Mouse (Mus musculus) gastrocnemius, postnatal 4 days (tissue): Measurements from ENCODE around the gene Ppp1r7. TPM values are rescaled to one million over a fixed set of nuclear protein-coding genes. Genes with fewer than 3 reads are reported as not detected.
"Not testable (repeated sequence)": the region's sequence is repeated elsewhere in the genome, so short reads cannot be mapped to it uniquely, and the experiment has no call there.

Experiments
- DNase-seq, 2 experiments: peaks; one replicate each; pipeline ENCODE4 v3.0.0; 2021 to 2022; ENCODE audit warnings: low spot score in 2 of 2, mixed read lengths in 2 of 2
- long read RNA-seq, 2 experiments: library from polyadenylated mRNA; stranded (forward); transcript quantifications; one replicate each; pipeline ENCODE4 v2.0.0; 2021
- total RNA-seq, 2 experiments: library from RNA; stranded (reverse); gene quantifications; 2 replicates each; pipeline ENCODE4 v1.2.3; 2021

Ppp1r7 gene
- 10 to 100 TPM; 27.2 to 27.3 TPM for total RNA-seq
- long read RNA-seq, experiment 1, full-length matches to known transcripts, result 44 of 52 reads
- long read RNA-seq, experiment 1, partial matches to known transcripts, result 2 of 52 reads
- long read RNA-seq, experiment 1, other reads (novel, unspliced or antisense), result 6 of 52 reads
- long read RNA-seq, experiment 2, full-length matches to known transcripts, result 48 of 52 reads
- long read RNA-seq, experiment 2, partial matches to known transcripts, result 1 of 52 reads
- long read RNA-seq, experiment 2, other reads (novel, unspliced or antisense), result 3 of 52 reads

DNA sequence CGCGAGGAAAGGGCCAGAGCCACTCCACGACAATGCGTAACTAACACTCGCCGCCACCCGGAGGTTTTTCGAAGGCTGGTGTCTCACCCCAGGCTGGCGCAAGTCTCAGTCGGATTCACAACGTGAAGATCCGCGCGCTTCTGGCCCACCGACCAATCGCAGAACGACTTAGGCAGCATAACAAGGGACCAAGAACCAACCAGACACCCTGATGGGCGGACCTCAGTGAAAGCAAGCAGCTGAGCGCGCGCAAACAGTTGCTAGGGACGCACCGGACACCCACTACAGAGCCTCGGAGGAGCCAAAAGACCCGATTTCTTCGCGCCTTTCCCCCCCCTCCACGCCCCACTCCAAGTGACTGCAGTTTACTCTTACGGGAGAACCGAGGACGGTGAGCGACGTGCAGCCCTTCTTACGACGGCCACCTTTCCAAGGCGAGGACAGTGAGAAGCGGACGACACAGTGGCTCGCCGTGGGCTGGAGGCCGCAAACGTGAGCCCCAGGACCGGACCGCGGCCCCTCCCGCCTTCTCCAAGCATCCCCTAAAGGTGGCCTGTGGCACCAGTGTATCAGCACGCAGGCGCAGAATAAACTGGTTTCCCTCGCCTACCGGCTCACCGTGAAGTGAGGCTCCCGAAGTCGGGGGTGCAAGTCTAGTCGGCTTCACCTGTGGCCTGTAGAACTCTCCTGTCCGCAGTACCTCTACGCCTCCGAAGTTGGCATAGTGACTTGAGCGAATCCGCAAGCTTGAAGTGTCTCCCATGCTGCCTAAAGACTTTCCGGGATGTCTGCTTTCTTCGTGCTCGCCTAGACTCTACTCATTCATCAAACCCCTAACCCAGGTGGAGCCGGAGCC lies at the start of gene Ppp1r7, which contains the start of gene Pask:
TSS of gene Ppp1r7 (plus strand) at position 207 of the 856 bp plus-strand sequence.
TSS of gene Pask (minus strand) at position 835 of the 856 bp plus-strand sequence.
- DNase-seq, result peak; percentile 85 to 94

DNA sequence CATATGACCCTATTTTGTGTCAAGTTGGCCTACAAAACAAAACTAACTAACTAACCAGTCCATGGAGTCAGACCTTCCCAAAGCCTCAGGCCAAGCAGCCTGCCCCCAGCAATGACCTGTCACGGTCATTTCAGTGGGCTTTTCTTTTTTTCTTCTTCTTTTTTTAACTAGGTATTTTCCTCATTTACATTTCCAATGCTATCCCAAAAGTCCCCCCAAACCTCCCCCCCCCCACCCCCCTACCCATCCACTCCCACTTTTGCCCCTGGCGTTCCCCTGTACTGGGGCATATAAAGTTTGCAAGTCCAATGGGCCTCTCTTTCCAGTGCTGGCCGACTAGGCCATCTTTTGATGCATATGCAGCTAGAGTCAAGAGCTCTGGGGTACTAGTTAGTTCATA lies 48.2 kb upstream of the Ppp1r7 start:
- not testable (repeated sequence) for DNase-seq

- no peak for DNase-seq
Observed at GRCm38 (mm10) chr1:93299791-93300190, 42.9 kb upstream of the Ppp1r7 start.

- no peak for DNase-seq
Observed at GRCm38 (mm10) chr1:93300578-93300977, 42.1 kb upstream of the Ppp1r7 start.

DNA sequence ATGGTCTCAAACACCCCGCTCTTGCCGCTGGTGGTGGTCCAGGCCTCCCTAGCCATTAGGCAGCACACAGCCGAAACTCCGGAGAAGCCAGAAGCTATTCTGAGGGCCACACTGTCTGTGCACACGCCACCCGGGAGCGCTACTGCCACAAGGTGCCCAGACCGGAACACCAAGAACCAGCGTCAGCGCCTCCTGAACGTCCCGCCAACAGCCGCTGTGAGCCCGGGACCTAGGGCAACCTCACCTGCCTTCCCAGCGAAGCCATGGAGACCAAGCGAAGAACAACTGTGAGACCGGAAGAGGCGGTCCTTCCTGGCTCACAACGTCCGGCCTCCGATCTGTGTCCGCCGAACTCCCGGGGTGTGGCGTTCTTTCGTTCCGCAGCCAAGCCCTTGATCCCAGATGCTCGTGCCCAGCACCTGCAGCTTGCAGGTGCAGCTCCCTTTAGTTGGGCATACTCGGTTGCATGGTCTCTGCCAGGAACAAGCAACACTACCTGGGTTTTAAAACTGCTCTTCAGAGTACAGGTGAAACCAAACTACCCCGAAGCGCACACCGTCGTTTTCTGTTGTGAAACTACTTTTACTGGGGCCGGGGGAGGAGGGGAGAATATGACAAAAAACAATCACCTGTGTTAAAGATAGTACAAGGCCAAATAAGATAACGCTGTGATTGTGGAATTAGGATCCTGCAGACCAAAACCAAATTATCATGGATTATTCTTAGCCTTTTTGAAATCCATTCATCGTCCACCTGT lies 36.9 kb upstream of the Ppp1r7 start, which contains the start of gene Mterf4:
TSS of gene Mterf4 (minus strand) at position 335 of the 757 bp plus-strand sequence.
- DNase-seq, result peak; percentile 66 to 77

DNA sequence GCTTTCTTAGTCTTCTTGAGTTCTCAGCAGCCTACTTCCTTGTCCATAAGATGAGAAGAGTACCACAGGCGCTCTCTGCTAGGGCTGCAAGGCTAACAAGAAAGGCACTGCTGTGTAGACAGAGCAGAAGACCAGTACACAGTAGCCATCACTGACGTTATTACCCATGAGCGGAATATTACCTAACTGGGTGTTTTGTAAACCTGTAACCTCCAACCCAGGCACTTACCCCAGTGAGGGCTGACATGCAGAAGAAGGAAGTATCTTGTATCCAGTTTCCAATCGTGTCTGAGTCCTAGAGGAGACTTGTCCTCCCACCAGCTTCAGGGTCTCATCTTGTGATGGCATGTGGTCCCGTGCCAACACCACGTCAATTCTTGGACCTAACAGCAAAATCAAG lies 18.7 kb upstream of the Ppp1r7 start:
- DNase-seq, result no peak

GRCm38 (mm10) chr1:93326446-93326845 lies 16.2 kb upstream of the Ppp1r7 start:
- no peak for DNase-seq

DNA sequence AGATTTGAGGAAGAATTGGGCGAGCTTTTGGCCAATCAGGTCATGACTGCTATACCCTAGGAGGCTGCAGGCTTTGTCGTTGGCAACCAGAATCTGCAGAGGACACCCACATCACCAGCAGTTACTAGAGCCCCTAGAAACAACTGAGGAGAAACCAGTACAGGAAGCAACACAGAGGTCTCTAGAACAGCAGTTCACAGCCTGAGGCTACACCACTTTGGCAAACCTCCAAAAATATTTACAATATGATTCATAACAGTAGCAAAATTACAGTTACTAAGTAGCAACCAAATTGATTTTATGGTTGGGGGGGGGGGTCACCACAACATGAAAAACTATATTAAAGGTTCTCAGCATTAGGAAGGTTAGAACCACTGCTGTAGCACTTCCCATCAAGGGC lies 8.0 kb upstream of the Ppp1r7 start:
- no peak for DNase-seq

- peak; percentile 84 to 95 for DNase-seq
Observed at GRCm38 (mm10) chr1:93343504-93344047, 922 bp downstream of the Ppp1r7 start.

- no peak for DNase-seq
Observed at GRCm38 (mm10) chr1:93347176-93347575, 4.5 kb downstream of the Ppp1r7 start.

- DNase-seq, result no peak
Observed at GRCm38 (mm10) chr1:93349701-93350100, 7.0 kb downstream of the Ppp1r7 start.

DNA sequence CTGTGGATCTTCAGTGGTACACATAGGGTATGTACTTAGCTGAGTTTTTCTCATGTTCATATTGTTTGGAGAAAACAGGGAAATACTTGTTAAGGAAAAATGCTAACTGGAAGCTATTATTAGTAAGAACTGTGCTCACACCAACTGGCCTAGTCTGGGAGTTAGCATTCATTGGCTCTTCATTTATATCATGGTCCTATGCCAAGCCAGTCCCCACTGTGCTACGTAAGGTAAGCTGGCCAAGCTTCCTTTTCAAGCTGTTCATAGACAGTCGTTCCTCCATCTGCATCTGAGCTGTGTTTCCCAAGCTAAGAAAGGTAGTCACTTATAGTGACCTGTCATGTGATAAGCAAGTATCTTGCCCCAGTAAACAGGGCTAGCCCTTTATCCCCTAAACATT lies 10.1 kb downstream of the Ppp1r7 start:
- no peak for DNase-seq

DNA sequence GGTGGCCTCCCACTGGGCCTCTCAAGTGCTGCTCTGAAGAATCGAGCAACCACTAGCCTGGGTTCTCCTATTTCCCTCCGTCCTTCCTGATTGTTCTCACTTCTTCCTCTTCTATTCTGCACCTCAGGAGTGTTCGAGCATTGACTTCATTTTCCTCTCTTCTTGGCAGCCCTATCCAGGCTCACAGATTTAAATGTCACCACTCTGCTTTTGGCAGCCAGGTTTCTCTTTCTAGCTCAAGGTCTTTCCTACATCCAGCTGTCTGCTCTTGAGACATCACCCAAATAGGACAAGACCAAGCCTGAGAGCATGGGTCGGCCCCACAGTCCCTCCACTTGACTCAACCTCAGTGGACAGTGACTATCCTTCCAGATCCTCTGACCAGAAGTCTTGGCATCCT lies 20.0 kb downstream of the Ppp1r7 start:
- DNase-seq, result no peak

GRCm38 (mm10) chr1:93365641-93366040 lies 23.0 kb downstream of the Ppp1r7 start:
- DNase-seq, result no peak

DNA sequence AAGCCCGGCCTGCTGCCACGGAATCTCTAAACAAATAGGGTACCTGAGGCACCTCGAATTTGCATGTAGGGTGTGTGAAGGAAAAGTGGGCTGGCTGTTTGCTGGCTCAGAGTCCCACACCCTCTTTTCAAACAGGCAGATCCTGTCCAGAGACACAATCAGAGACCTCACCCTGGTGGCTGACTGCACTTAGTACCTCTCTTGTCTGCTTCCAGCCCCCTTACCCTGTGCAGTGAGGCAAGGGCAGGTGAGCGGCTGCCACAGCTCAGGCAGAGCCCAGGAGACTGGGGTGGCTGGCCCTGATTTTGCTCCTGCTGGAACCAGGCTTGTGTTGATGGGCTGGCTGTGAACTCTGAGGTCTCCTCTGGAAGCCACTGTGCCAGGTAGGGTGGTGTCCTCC lies 31.0 kb downstream of the Ppp1r7 start, which contains the start of gene Ano7:
TSS of gene Ano7 (plus strand) at position 266 of the 400 bp plus-strand sequence.
- no peak for DNase-seq

DNA sequence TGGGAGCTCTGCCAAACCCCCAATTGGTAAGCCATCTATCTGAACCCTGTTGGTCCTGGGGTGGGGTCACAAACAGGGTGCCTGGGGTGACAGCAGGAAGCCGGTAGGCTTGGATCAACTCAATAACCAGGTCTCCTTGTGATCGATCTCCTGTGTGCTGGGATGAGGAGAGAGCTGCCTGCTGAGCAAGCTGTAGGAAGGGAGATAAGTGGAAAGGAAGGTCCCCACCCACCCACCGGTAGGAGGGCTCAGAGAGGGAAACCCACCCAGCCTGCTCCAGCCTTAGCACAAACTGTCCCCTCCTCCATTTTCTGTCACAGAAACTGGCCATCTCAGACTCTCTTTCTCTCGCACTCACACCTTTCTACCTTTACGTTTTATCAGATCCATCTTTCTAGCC lies 34.7 kb downstream of the Ppp1r7 start:
- DNase-seq, result no peak

- no peak for DNase-seq
Observed at GRCm38 (mm10) chr1:93379117-93379516, 36.5 kb downstream of the Ppp1r7 start.

DNA sequence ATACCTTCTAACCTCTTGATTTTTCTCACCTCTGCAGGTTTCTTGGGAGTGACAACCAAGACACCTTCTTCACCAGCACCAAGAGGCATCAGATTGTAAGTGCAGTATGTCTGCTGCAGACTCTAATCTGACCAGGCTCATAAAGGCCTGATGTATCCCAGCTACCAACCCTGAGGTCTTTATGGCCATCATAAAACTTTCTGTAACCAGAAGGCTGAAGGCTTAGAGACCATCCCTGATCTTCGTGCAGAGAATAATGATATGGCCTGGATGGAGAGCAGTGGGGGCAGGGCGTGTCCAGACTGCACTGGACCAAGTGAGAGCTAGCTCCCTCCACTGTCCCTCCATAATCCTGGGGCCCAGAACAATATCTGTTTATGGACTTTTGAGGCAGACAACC lies 44.5 kb downstream of the Ppp1r7 start:
- DNase-seq, result no peak

DNA sequence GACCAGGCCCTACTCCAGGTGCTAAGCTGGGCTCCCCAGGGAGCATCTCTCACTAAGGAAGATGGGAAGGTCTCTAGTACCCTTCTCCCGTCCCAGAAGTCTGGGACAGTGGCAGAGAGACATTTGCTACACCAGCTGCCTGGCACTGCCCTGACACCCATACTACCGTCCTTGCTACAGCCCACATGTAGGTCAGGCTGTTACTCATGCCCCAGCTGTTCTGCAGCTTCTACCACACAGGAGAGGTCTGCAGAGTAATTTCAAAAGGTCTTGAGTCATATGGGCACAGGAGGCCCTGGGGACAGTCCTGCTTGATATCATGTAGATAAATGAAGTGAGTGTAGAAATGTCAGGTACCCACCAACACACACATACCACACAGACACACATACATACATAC lies 46.3 kb downstream of the Ppp1r7 start:
- DNase-seq, result no peak

DNA sequence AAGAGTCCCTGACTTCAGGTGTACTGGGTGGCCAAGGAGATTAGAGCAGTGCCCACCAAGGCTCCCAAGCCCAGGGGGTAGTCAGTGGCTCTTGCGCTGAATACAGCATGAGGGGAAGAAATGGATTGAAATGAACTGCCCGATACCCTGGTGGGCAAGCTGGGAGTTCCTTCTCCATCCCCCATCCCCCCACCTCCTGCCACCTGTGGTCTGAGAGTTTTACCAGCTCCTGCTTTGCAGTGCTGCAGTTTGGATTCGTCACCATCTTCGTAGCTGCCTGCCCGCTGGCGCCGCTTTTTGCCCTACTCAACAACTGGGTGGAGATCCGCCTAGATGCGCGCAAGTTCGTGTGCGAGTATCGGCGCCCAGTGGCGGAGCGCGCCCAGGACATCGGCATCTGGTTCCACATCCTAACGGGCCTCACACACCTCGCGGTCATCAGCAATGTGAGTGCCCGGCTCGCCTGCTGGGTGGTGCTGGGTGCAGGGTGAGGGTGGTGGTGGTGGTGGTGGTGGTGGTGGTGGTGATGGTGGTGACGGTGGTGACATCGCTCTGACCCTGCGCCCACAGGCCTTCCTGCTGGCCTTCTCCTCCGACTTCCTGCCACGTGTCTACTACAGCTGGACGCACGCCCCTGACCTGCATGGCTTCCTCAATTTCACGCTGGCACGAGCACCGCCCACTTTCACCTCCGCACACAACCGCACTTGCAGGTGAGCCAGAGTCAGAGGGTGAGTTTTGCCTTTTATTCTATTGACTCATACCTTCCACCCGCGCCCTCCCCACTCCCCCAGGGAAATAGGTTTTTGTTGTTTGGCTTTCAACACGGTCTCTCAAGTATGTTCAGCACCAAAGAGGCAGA lies 58.8 kb downstream of the Ppp1r7 start:
- DNase-seq, result no peak
